Mouse (Mus musculus) heart, embryonic 11.5 days (tissue): ENCODE results near the gene Slc35b4. TPM values are rescaled to one million over a fixed set of nuclear protein-coding genes. Genes with fewer than 3 reads are reported as not detected.

Experiments used
- ATAC-seq: fragments of 200-750 bp; cut with Nextera tagmentation; replicated peaks from 2 replicates; pipeline ENCODE4 v1.8.0; 2017; ENCODE audit warnings: moderate library complexity; ENCODE audit not compliant: insufficient number of reproducible peaks, low FRiP score, low TSS enrichment
- H3K27ac ChIP-seq: fragments of 300-500 bp; sonication (generic); 2 replicates; pipeline ENCODE4 v1.5.1; 2014; ENCODE audit warnings: mild to moderate bottlenecking, low read depth, low read length
- H3K27me3 ChIP-seq: fragments of 300-500 bp; sonication (generic); 2 replicates; pipeline ENCODE4 v1.6.1; 2014; ENCODE audit warnings: mild to moderate bottlenecking, low read length, mixed read lengths; ENCODE audit not compliant: control insufficient read depth, insufficient read depth
- H3K36me3 ChIP-seq: fragments of 300-500 bp; sonication (generic); 2 replicates; pipeline ENCODE4 v1.6.1; 2014; ENCODE audit warnings: mild to moderate bottlenecking, low read length, moderate library complexity, mixed read lengths; ENCODE audit not compliant: control insufficient read depth, insufficient read depth
- H3K4me1 ChIP-seq: fragments of 300-500 bp; sonication (generic); 2 replicates; pipeline ENCODE4 v1.6.1; 2014; ENCODE audit warnings: low read length; ENCODE audit not compliant: control insufficient read depth, insufficient read depth
- H3K4me2 ChIP-seq: fragments of 300-500 bp; sonication (generic); 2 replicates; pipeline ENCODE4 v1.6.1; 2014; ENCODE audit warnings: mild to moderate bottlenecking, moderate library complexity
- H3K4me3 ChIP-seq: fragments of 300-500 bp; sonication (generic); 2 replicates; pipeline ENCODE4 v1.5.1; 2014; ENCODE audit warnings: low read depth, low read length
- H3K9ac ChIP-seq: fragments of 300-500 bp; sonication (generic); 2 replicates; pipeline ENCODE4 v1.6.1; 2014; ENCODE audit warnings: mild to moderate bottlenecking, low read depth, low read length, moderate library complexity
- H3K9me3 ChIP-seq: fragments of 300-500 bp; sonication (generic); replicated peaks from 2 replicates; pipeline ENCODE4 v1.6.1; 2016; ENCODE audit warnings: low read length; ENCODE audit not compliant: control insufficient read depth
- WGBS: fragments of 180-500 bp; shearing (Covaris S2); extraction: QIAGEN DNeasy Blood & Tissue Kit; methylation state at CpG from one replicate; pipeline ENCODE4 v1.1.7; 2014; ENCODE audit not compliant: insufficient replicate concordance; 5-methylcytosine and 5-hydroxymethylcytosine counted together
- polyA plus RNA-seq: library from polyadenylated mRNA; unstranded; fragments of >200 nt; fragmentation: Nextera tagmentation; extraction: Ambion mirVana; gene quantifications from 2 replicates; pipeline ENCODE4 v1.2.1, GENCODE M21; 2014

Slc35b4 gene
- polyA plus RNA-seq, 1 experiment from 2014 or later, result 44.6 TPM

DNA sequence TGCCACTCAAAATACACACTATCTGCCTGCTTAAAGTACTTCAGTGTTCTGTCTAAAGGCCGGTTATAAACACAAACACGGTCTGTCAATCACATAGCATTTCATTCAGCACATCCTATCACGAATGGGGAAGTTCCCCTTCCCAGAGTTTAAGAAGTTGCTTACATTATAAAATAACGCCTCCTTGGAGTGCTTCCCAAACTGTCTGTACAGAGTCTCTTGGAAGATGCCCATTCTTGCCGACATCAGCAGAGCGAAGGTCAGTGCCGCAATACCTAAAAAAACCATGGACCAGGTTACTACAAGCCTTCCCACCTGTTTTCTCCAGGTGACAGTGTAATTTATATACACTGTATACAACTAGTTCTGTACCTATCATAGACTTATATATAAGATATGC, 15.4 kb downstream of the Slc35b4 start:
- 86% methylated on average over 7 of the region's 7 CpGs for WGBS
- Histone ChIP-seq H3K27me3 (no peaks in the 10 kb centered on the region), H3K4me1 (peaks cover 10% of the 10 kb centered on the region; the same call in 1 of the 2 replicates), H3K4me2 (no peak overlapping the region), H3K9ac (no peak overlapping the region), H3K9me3 (no peaks in the 10 kb centered on the region), H3K36me3 (peaks cover 10% of the 10 kb centered on the region), H3K27ac (no peak overlapping the region), H3K4me3 (no peak overlapping the region)
- ATAC-seq, result no peak

DNA sequence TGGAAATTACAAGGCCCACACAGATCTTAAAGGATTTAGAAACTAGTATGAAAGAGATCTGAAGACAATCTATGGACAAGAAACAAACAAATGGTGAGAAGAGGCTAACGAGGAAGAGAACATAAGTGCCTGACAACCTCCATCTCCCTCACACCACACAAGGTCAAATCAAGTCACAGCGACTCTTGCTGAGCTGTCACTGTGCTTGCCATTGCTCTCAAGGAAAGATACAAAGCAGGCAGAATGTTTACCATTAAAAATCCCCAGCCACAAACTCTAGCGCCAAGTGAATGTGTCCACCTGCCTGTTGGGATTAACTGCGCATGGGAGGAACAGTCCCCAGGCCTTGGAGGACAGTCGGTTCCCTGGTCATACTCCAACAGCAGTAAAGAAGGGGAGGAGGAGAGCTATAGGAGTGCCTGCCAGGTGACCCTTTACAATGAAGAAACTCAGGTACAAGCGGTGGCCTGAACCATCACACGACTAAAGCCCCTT, 16.0 kb downstream of the Slc35b4 start:
- Histone ChIP-seq H3K27me3 (no peaks in the 10 kb centered on the region), H3K9ac (no peak overlapping the region), H3K4me3 (no peak overlapping the region), H3K36me3 (peaks cover 10% of the 10 kb centered on the region), H3K27ac (no peak overlapping the region), H3K4me1 (peaks cover 13% of the 10 kb centered on the region; the same call in 1 of the 2 replicates), H3K9me3 (no peaks in the 10 kb centered on the region), H3K4me2 (no peak overlapping the region)
- 77% methylated on average over 7 of the region's 7 CpGs for WGBS
- no peak for ATAC-seq

DNA sequence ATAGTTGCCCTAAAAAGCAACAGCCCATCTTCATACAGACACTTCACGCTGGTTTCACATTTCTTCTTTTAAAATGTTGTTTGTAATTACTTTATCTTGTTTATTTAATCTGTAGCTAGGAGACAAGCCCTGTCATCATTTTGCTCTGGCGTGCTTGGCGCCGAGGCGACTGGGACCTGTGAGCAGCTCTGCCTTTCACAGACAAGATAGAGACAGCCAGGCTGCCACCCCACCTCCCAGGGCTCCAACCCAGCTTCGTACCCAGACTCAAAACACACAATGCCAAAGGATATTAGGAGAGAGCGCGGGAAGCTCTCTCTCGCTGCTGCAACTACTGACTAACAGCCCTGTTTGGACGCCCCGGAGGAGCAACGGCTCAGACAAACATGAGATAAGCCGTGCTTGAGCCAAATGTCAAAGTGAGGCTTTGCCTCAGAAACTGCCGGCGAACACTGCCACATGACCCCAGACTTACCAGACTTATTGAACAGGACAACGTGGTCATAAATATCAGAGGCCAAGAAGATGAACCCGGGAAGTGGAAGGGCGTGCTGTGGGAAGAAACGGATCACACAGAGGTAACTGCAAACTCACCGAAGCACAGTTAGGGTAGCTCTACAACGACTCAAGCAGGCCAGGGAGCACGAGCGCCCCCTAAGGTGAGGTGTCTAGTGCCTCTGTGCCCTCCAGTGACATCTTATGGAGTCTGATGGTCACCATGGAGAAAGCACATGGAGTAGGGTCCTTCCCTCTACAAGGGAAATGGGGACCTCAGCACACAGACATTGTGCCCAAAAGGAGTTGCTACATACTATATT, 16.7 kb downstream of the Slc35b4 start:
- Histone ChIP-seq H3K27me3 (no peaks in the 10 kb centered on the region), H3K4me2 (no peak overlapping the region), H3K4me1 (peaks cover 20% of the 10 kb centered on the region), H3K9me3 (no peaks in the 10 kb centered on the region), H3K27ac (no peak overlapping the region), H3K36me3 (peaks cover 7% of the 10 kb centered on the region), H3K4me3 (no peak overlapping the region), H3K9ac (no peak overlapping the region)
- no peak for ATAC-seq
- WGBS, result 42% methylated on average over 23 of the region's 23 CpGs

DNA sequence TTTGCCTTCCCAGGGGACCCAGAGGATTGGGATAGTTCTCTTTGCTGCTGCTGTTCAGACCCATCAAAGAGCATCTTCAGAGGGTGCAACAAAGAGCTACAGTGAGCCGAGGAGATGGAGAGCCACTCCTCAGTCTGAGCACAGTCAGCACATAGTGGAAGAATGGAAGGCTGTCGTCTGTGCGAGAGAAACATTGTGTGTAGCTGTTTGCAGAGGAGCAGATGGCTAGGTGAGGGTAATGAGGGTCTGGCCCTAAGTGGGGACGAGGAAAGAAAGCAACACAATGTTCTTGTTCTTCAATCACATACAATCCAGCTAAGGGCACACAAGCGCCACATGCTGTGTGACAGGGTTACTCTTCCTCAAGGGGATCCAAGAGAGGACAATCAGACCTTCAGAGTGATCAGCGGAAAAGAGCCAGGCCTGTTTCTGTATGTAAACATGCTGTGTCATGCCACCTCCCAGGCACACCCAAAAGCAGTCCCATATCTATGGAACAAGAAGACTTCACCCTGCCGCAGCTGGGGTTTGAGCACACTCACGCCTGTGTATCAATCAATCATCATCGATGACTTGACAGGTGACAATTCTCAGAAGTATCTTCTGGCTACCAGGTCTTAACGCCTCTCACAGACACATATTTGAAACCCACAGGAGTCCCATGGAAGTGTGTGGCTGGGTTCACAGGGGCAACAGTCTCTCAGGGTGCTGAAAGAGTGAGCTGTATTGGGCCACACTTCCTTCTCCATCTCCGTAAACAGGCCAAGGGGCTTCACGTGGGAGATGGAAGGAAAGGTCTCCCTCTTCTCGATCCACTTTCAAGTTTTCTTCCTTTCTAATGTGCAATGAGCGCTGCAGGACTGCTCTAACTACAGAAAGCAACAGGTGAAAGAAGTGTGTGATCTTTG, 19.8 kb downstream of the Slc35b4 start:
- peaks cover 34% of the 10 kb centered on the region for H3K4me1 ChIP-seq
- H3K4me2 ChIP-seq, result no peak overlapping the region
- WGBS, result 73% methylated on average over 14 of the region's 14 CpGs
- no peaks in the 10 kb centered on the region for H3K9me3 ChIP-seq
- H3K4me3 ChIP-seq, result no peak overlapping the region
- H3K9ac ChIP-seq, result no peak overlapping the region
- no peaks in the 10 kb centered on the region for H3K27me3 ChIP-seq
- peak overlapping the region; percentile 51 for H3K27ac ChIP-seq
- peak; percentile 83 for ATAC-seq
- peaks cover 4% of the 10 kb centered on the region for H3K36me3 ChIP-seq

DNA sequence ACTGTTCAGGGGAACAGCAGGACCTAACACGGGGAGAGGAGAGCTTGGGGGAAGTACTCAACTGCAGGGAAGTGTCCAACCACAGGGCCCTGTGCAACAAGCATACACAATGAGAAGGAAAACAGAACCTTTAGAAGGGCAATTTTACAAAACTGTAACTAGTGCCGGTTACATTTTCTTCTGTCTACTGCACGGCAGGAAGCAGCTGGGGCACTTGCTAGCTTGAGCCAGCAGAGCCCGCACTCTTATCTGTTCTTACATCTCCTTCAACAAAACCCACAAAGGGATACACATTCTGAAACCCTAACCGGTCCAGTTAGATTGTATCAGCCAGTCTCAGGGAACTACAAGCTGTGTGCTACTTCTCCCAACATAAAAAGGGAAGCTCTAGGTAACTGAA, 20.9 kb downstream of the Slc35b4 start:
- H3K4me1 ChIP-seq, result peaks cover 33% of the 10 kb centered on the region
- H3K36me3 ChIP-seq, result peaks cover 4% of the 10 kb centered on the region
- H3K9me3 ChIP-seq, result no peaks in the 10 kb centered on the region
- no peaks in the 10 kb centered on the region for H3K27me3 ChIP-seq
- H3K4me2 ChIP-seq, result no peak overlapping the region
- no peak overlapping the region for H3K9ac ChIP-seq
- H3K4me3 ChIP-seq, result no peak overlapping the region
- 54% methylated on average over 5 of the region's 5 CpGs for WGBS
- ATAC-seq, result no peak
- H3K27ac ChIP-seq, result no peak overlapping the region

DNA sequence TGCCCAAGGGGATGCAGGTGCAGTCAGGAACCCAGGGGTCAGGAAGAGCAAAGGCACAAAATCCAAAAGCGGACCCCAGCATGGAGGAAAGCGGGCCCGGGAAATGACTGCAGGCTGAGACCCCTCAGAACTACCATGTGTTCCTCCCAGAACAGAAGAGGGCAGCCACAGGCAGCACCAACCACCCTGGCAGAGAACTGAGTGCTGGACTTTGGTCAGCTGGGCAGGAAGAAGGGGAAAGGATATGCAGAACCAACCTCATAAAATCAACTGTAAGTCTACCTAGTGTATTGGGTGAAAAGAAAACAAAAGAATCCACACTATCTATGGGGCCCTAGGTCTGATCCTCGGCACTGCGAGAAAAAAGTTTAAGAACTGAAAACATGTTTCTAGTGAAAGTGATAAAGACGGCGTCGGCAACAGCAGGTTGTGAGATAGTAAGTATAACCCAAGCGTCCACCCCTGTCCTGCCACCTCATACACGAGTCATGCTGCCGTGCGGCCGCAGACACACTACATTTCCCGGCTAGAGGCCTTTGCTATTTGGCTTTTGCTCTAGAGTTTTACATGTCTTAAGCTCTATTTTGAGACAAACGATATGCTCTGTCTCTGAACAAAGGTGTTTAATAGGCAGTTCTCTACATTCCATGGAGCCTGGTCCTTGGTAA, 21.6 kb downstream of the Slc35b4 start:
- no peak for ATAC-seq
- Histone ChIP-seq H3K36me3 (peaks cover 4% of the 10 kb centered on the region), H3K4me1 (peaks cover 27% of the 10 kb centered on the region), H3K27me3 (no peaks in the 10 kb centered on the region), H3K4me2 (peak overlapping the region; percentile 25), H3K27ac (peak overlapping the region; percentile 55; the same call in 1 of the 2 replicates), H3K9me3 (no peaks in the 10 kb centered on the region), H3K9ac (peak overlapping the region; percentile 12; the same call in 1 of the 2 replicates), H3K4me3 (no peak overlapping the region)
- WGBS, result 68% methylated on average over 15 of the region's 15 CpGs

DNA sequence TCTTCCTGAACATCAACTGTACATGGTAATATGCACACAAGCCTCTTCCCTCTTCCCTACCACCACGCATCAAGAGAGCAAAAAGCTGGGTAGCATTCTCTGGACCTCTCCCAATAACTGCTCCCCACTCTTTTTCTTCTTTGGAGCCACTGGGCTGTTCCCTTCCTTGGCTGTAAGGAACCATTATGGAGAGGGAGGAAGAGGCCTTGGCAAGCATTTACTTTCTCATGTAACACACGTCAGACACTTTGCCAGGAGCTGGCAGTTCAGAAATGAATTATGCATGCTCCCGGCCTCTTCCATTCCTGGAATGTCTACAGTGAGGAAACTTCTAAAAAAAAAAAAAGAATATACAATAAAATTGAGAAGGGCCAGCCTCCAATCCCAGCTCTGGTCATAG, 22.7 kb downstream of the Slc35b4 start:
- Histone ChIP-seq H3K27ac (no peak overlapping the region), H3K27me3 (no peaks in the 10 kb centered on the region), H3K9ac (no peak overlapping the region), H3K4me2 (no peak overlapping the region), H3K4me1 (peaks cover 27% of the 10 kb centered on the region), H3K36me3 (peaks cover 4% of the 10 kb centered on the region), H3K4me3 (no peak overlapping the region), H3K9me3 (no peaks in the 10 kb centered on the region)
- no peak for ATAC-seq
- 59% methylated on average over 3 of the region's 3 CpGs for WGBS
